Mouse (Mus musculus) MN1 (cell line): ENCODE measurements around the gene Rufy3.
"Not testable (repeated sequence)": the region's sequence is repeated elsewhere in the genome, so short reads cannot be mapped to it uniquely, and the experiment has no call there.

Experiments
- DNase-seq: peaks from one replicate; pipeline ENCODE4 v3.0.0-alpha.2; 2016; ENCODE audit warnings: low spot score

Rufy3 gene

GRCm38 (mm10) chr5:88564501-88565147 lies at the start of gene Rufy3:
TSS of gene Rufy3 (plus strand) at chr5:88565040.
- DNase-seq, result peak; percentile 93

DNA sequence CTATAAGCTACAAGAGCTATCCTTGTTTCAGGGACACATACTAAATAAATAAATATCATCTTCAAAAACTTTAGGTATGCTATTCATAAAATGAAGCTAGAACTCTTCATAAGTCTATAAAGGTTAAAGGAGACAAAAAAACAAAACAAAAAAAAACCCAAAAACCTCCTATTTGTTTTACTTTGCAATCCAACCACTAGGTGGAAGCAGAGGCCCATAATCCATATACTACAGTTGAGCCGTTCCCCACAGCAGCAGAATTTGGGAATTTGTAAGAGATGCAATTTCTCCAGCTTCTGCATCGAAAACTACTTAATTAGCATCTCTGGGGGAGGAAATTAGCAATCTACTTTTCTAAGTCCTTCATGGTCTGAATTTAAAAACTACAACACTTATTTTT lies 45.6 kb upstream of the Rufy3 start:
- peak; percentile 68 for DNase-seq

DNA sequence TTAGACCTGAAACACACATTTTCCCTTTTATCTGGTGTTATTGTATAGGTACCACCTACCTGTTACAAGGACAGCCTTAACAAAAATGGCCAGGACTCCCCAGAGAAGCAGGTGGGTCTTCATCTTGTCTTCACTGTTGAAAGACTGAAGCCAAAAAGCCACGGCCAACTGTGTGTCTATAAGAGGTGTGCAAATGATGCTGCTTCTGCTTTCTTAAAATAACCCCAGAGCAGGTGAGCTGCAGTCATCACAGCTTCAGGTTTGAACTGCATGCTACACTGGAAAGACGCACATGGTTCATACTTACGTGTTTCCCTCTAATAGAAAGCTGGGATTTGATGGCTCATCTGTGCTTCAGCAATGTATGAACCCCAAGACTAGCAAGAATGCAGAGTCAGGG lies 37.2 kb upstream of the Rufy3 start, which contains the start of gene Jchain:
Gene Jchain (minus strand): TSS at position 235 of the 400 bp plus-strand sequence.
- DNase-seq, result no peak

- DNase-seq, result no peak
Measured at GRCm38 (mm10) chr5:88530908-88531307, 33.9 kb upstream of the Rufy3 start.

- no peak for DNase-seq
Measured at GRCm38 (mm10) chr5:88534697-88535096, 30.1 kb upstream of the Rufy3 start.

DNA sequence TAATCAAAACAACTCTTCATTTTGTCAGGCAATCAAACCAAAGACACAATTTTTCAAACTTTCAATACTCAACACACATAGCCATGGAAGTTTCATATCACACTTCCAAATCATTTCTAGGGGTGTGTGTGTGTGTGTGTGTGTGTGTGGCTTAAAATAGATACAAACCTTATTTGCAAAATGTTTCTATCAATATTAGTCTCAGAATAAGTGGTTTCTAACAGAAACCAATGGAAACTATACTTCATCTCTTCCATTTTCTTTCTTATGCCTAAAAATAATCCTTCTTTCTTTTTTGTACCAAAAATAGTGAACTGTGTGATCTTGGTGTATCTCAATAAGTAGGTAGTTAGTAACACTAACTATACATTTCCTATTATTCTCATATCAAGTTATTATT lies 24.0 kb upstream of the Rufy3 start:
- DNase-seq, result no peak

DNA sequence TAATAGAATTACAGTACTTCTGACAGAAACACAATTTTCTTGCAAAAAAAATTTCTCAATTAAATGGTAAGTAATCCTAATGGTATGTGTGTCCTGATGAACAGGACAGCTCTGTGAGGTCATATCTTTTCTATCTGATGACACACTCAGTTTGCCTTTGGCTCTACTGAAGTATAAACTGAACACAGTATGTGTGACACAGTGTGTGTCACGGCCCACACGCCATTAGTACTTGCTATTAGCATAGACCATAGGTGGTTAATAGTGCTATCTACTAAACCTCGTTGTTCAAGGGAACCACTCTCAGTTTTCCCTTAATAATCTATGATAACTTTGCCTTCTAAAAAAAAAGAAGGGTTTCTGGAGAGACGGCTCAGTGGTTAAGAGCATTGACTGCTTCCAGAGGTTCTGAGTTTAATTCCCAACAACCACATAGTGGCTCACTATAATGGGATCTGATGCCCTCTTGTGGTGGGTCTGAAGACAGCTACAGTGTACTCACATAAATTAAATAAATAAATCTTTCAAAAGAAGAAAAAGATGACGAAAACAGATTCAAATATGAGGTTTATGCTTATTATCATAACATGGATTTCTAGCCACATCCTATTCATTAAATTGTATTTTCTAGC lies 22.1 kb upstream of the Rufy3 start:
- DNase-seq, result peak; percentile 45

- not testable (repeated sequence) for DNase-seq
Measured at GRCm38 (mm10) chr5:88544411-88544810, 20.4 kb upstream of the Rufy3 start.

DNA sequence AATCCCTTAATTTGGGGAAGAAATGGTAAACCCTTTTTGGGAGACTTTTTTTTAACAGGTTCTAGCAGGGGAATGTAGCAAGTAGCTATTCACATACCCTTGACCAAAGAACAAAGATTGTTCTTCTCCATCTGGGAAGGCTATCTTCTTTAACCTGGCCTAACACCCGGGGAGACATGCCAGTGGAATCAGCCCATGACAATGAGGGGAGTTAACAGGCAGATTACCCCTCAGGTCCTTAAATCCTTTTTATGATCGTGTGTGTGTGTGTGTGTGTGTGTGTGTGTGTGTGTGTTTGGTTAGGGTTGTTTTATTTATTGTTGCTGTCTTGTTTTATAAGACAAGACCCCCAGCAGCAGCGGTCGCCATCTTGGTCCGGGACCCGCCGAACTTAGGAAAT lies 19.3 kb upstream of the Rufy3 start:
- no peak for DNase-seq

- peak; percentile 22 for DNase-seq
Measured at GRCm38 (mm10) chr5:88553271-88554085, 11.4 kb upstream of the Rufy3 start.

DNA sequence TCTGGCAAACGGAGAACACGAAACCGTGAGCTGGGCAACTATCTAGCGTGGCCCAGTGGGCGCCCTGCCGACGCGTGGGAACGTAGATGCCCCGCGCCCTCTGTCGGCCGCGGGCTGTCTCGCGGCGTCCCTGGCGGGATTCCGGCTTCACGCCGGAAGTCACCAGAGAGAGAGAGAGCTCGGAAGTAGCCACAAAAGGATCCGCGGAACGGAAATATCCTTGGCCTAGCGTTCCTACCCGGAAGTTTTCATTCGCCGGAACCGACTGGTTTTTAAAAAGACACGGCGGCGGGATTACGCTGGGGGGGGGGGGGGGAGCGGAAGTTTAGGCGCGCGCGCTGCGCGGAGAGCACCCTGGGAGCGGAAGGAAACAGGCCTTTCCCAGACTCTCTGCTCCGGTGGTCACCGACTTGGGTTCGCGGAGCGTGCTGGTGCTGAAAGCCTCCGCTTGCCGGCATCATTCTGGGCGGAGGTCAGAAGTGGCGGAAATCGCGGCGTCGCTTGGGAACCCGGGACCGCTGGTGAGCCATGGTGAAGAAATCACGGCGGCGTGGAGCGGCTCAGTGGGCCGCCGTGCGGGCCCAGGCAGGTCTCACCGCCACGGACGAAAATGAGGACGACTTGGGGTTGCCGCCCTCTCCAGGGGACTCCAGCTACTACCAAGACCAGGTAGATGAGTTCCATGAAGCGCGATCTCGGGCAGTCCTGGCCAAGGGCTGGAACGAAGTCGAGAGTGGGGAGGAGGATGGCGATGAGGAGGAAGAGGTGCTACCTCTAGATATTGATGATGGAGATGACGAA lies 10.6 kb upstream of the Rufy3 start, which contains the start of gene Utp3:
Gene Utp3 (plus strand): TSS at position 377 of the 801 bp plus-strand sequence.
- peak; percentile 100 for DNase-seq

DNA sequence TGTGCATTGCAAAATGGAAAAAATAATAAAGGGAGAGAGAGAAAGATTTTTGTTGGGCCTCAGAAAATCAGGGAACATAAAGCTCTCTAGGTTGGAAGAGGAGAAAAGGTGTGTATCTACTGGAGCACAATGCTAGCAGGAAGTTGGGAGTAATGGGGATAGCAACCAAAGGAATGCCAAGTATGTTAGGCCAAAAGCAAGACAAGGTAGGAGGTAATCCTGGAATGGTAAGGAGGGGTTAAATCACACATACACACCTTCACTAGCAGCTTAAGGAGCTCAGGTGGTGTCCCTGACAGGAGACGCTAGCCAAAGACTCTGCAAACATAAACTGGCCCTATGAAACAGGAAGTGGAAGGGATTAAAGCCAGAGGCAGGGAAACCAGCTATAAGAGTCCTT lies 5.8 kb upstream of the Rufy3 start:
- no peak for DNase-seq

DNA sequence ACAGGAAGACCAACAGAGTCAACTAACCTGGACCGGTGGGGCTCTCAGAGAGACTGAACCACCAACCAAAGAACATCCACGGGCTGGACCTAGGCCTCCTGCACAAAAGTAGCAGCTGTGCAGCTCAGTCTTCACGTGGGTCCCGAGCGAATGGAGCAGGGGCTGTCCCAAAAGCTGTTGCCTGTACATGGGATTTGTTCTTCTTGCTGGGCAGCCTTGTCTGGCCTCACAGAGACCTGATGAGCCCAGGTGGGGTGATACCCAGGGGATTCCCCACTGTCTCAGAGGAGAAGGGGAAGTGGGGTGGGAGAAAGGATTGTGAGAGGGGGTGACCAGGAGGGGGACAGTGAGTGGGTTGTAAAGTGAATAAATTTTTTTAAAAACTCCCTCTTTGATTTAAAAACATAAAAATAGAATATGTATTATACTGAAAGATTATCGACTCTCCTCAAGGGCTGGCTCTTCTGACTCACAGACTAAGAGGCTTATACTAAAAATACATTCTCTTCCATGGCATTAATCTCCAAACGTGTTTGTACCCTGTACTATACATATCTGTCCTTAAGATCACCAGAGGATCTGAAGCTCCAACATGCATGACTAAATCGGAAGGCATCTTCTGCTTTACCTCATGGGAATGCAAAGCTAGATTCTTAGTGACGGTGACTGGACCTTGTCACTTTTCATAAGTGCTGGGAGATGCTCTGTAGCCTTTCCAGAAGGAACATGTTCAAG lies 3.6 kb upstream of the Rufy3 start:
- peak; percentile 49 for DNase-seq

DNA sequence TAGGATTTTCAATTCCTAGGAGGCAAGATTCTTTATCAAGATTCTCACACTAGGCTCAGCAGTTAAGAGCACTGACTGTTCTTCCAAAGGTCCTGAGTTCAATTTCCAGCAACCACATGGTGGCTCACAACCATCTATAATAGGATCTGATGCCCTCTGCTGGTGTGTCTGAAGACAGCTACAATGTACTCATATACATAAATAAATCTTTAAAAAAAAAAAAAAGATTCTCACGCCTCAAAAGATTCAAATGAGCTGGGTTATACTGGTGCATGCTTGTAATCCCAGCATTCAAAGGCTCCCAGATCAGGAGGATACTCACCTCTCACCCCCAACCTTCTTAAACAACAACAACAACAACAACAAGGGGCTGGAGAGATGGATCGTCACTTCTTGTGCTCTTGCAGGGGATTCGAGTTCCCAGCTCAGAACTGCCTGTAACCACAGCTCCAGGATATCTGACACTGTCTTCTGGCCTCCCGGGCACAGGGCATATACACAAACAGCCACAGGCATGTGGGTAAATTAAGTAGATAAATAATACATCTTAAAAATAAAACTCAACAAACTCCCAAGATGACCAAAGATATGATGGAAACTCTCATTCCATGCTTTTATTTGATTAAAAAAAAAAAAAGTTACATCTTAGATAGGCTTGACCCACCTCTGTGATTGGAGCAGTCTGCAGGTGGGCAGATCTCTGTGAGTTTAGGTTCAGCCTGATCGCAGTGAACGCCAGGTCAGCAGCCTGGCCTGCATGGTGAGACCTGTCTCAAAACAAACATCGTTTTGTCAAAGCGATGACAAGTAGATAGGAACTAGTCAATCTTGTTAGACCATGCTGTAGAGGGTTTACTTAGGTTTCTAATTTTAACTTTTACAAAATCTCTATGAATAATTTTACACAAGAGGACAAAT lies 1.7 kb upstream of the Rufy3 start:
- no peak for DNase-seq

DNA sequence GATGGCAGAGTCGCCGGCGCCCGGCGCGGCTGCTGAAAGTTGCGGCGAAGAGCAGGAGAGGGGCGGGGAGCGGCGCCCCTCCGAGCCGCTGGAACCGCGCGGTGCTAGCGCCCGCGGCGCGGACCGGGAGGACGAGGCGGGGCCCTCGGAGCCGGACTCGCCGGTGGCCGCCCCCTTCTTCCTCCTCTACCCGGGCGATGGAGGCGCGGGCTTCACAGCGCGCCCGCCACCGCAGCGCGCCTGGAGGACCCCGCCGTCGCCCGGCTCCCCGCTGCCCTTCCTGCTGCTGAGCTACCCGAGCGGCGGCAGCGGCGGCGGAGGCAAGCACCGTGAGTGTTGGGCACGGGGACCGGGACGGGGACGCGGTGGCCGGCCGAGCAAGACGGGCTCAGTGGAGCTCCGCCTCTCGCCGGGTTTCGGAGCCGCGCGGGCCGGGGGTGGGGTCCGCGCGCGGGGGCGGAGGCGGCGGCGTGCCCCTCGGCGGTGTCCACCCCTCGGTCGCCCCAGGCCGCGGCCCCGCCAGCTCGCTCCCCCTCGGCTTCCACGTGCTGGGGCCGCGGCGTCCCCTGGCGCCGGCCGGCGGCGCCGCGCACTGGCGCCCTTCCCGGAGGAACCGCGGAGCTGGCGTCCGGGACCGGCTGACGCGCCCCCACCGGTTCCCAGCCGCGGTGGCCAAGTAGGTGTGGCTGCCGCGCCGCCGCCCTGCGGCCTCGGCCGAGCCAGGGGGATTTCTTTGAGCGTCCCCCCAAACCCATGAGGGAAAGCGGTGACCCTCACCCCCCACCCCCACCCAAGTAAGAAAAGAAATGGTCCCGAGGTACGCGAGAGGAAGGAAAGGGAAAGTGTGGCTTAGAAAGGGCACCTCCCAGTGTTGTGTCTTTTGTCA lies 551 bp downstream of the Rufy3 start:
- DNase-seq, result peak; percentile 72

DNA sequence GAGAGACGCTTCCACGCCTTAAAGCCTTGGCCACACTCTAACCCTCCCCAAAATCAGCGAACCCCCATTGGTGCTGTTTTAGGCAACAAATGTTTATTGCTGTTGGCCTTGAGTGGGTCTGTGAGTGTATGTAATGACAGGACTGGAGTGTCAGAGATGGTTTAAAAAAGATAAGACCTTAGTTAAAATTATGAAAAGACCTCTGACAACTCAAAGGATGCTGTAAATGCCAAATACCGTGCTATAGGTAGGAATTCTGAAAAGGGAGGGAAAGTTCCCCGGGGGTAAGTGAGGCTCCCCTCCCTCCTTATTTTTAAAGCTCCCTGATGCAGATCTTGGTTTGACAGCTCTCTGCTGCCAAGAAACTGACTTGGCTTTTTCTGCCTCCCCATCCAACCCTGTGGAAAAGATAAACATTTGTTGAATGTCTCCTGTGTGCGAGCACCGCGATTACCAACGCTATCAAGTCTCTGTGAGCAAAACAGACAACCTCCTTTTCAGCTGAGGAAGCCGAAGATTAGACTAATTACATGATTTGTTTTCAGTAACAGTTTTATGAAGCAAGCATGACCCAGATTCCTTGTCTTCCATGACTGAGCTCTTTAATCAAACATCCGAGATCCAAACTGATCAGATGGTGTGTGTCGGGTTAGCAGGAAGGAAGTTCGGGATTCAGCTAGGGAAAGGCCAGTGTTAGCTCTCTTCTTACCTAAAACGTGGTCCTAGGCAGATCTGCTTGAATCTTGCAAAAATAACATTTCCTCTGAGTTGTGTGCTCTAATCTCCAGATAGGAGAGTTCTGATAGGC lies 1.4 kb downstream of the Rufy3 start:
- peak; percentile 63 for DNase-seq

DNA sequence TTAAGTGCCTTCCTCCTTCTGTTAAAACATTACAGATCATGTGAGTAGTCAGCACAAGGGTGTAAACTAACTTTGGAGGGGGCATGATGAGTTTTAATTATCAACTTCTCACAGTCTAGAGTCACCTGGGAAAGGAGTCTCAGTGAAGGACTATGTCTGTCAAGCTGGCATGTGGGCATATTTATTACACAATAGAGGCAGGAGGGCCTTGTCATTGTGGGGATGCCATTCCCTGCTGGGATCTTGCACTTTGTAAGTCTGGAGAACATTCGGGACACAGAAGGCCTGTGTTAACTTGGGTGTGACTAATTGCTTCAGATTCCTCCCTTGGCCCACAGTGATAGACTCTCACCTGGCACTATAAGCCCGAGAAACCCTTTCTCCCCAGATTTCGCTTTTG lies 4.7 kb downstream of the Rufy3 start:
- DNase-seq, result no peak

DNA sequence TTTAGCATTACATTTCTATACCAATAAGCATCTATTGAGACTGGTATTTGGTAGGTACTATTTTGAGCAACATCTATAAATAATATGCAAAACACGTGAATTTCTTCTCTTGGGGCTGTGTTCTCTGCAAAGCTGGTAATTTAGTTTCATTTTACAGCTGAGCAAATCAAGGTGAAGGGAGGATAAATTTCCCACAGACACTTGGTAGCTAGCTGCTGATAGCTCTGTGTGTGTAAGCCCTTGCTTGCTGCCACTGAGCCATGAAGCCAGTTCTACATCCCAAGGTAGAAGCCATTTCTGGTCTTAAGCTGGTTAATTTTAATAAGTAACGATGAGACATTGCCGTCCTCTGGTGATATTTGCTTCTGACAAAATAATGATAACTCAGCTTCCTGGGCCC lies 10.0 kb downstream of the Rufy3 start:
- DNase-seq, result no peak
